Mouse (Mus musculus) hindbrain, postnatal 0 days (tissue): ENCODE results near the gene Naa10. TPM values are rescaled to one million over a fixed set of nuclear protein-coding genes. Genes with fewer than 3 reads are reported as not detected.

ENCODE experiments used
- ATAC-seq: fragments of 200-750 bp; cut with Nextera tagmentation; 2 replicates; pipeline ENCODE4 v1.8.0; 2017; ENCODE audit warnings: mild to moderate bottlenecking, moderate TSS enrichment, moderate library complexity
- DNase-seq: peaks from one replicate; pipeline ENCODE4 v3.0.0-alpha.2; 2015; ENCODE audit warnings: low spot score
- H3K27ac ChIP-seq: fragments of 300-500 bp; sonication (generic); 2 replicates; pipeline ENCODE4 v1.5.1; 2014; ENCODE audit warnings: mild to moderate bottlenecking
- H3K27me3 ChIP-seq: fragments of 300-500 bp; sonication (generic); 2 replicates; pipeline ENCODE4 v1.6.1; 2014; ENCODE audit warnings: low read length, mixed read lengths; ENCODE audit not compliant: insufficient read depth
- H3K36me3 ChIP-seq: fragments of 300-500 bp; sonication (generic); 2 replicates; pipeline ENCODE4 v1.6.1; 2014; ENCODE audit warnings: low read length, mixed read lengths; ENCODE audit not compliant: insufficient read depth
- H3K4me1 ChIP-seq: fragments of 300-500 bp; sonication (generic); 2 replicates; pipeline ENCODE4 v1.6.1; 2014; ENCODE audit warnings: antibody characterized with exemption, low read length, mixed read lengths; ENCODE audit not compliant: insufficient read depth
- H3K4me2 ChIP-seq: fragments of 300-500 bp; sonication (generic); 2 replicates; pipeline ENCODE4 v1.6.1; 2014; ENCODE audit warnings: low read depth, mild to moderate bottlenecking, low read length, moderate library complexity, mixed read lengths
- H3K4me3 ChIP-seq: fragments of 300-500 bp; sonication (generic); 2 replicates; pipeline ENCODE4 v1.5.1; 2014; ENCODE audit warnings: low read length
- H3K9ac ChIP-seq: fragments of 300-500 bp; sonication (generic); replicated peaks from 2 replicates; pipeline ENCODE4 v1.6.1; 2014; ENCODE audit warnings: mild to moderate bottlenecking, low read length, moderate library complexity, mixed read lengths
- H3K9me3 ChIP-seq: fragments of 300-500 bp; sonication (generic); 2 replicates; pipeline ENCODE4 v1.6.1; 2016; ENCODE audit warnings: low read length, mixed read lengths
- CTCF ChIP-seq: IDR thresholded peaks from 2 replicates; pipeline ENCODE4 v1.5.1; 2016; ENCODE audit warnings: antibody characterized with exemption, control low read depth, low read depth
- WGBS: fragments of 180-500 bp; shearing (Covaris S2); extraction: QIAGEN DNeasy Blood & Tissue Kit; methylation state at CpG from one replicate; pipeline ENCODE4 v1.1.7; 2014; 5-methylcytosine and 5-hydroxymethylcytosine counted together
- polyA plus RNA-seq: library from polyadenylated mRNA; unstranded; fragments of >200 nt; fragmentation: Nextera tagmentation; extraction: Ambion mirVana; gene quantifications from 2 replicates; pipeline ENCODE4 v1.2.1, GENCODE M21; 2015
- total RNA-seq: library from RNA; depleted of rRNA; stranded (reverse); fragments of >200 nt; gene quantifications from 2 replicates; pipeline ENCODE4 v1.2.3, GENCODE M21; 2014; rRNA removed

Naa10 gene
- total and polyA plus RNA-seq, 2 experiments from 2014 or later: 79.2 to 104 TPM

DNA sequence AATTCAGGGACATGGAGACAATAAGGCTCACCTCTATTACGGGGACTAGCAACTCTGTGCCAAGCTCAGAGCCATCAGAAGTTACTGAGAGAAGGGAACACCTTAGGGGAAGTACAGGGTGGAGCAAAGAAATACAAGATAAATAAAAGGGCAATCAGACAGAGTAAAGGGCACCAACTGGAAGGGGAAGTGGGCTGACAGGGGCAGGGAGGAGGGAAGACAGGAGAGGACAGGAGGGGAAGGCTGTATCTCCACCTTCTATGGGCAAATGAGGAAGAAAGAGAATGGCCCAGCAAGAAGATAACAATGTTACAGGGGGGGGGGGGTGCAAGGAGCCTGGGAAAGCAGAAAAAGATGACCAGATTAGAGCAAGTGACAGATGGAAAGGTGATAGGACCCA is 44.7 kb downstream of the Naa10 start:
- 55% methylated on average over 1 of the region's 1 CpGs for WGBS
- H3K27ac ChIP-seq: no peak overlapping the region
- no peaks in the 10 kb centered on the region for H3K27me3 ChIP-seq
- DNase-seq (no peak), ATAC-seq (no peak)
- H3K4me3 ChIP-seq: no peak overlapping the region
- H3K36me3 ChIP-seq: no peaks in the 10 kb centered on the region
- H3K4me1 ChIP-seq: no peaks in the 10 kb centered on the region
- no peak overlapping the region for H3K9ac ChIP-seq
- H3K9me3 ChIP-seq: no peaks in the 10 kb centered on the region
- TF ChIP-seq CTCF: no peak
- peak overlapping the region; percentile 33 for H3K4me2 ChIP-seq

DNA sequence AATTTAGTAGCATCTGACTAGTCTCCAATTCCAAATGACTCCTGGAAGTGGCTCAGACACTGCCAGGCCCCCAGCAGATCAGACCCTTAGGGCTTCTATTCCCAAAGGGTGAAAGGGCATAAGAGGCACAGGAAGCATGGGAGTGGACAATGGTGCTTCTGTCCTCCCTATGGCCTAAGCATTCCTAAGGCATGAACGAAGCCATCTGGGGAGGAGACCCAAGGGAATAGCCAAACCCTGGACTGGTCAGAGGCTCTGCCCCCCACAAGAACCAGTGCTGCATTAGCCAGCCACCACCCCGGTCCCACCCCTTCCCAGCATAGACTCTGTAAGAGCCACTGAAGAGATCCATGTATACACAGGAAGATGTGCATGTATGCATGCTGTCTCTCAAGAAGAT is 45.9 kb downstream of the Naa10 start:
- Histone ChIP-seq H3K4me3 (no peak overlapping the region), H3K27me3 (no peaks in the 10 kb centered on the region), H3K4me1 (no peaks in the 10 kb centered on the region), H3K36me3 (no peaks in the 10 kb centered on the region), H3K27ac (no peak overlapping the region), H3K9me3 (no peaks in the 10 kb centered on the region), H3K9ac (no peak overlapping the region), H3K4me2 (peak overlapping the region; percentile 33; the same call in 1 of the 2 replicates)
- no peak for TF ChIP-seq CTCF
- ATAC-seq: no peak
- 74% methylated on average over 2 of the region's 2 CpGs for WGBS
- no peak for DNase-seq

DNA sequence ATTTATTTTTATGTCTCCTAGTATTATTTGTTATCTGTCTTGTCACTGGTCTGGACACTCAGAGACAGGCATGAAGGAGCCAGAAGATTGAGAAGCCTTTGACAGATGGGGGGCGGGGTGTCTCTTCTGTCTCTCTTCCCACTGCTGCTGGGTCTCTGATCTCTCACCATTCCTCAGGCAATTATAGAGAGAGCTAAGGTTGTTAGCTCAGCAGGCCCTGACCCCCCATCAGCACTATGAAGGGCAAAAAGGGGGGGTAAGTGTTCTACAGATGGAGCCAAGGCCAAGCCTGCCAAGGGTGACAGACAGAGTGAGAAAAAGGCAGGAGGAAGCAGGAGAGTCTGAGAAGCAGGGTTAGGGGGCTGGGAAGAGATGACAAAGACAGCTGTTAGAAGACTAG is 49.8 kb downstream of the Naa10 start:
- Histone ChIP-seq H3K4me2 (no peak overlapping the region), H3K27me3 (no peaks in the 10 kb centered on the region), H3K4me1 (no peaks in the 10 kb centered on the region), H3K36me3 (no peaks in the 10 kb centered on the region), H3K9ac (no peak overlapping the region), H3K4me3 (no peak overlapping the region), H3K9me3 (no peaks in the 10 kb centered on the region), H3K27ac (no peak overlapping the region)
- TF ChIP-seq CTCF: no peak
- 60% methylated on average over 1 of the region's 1 CpGs for WGBS
- DNase-seq (no peak), ATAC-seq (no peak)

DNA sequence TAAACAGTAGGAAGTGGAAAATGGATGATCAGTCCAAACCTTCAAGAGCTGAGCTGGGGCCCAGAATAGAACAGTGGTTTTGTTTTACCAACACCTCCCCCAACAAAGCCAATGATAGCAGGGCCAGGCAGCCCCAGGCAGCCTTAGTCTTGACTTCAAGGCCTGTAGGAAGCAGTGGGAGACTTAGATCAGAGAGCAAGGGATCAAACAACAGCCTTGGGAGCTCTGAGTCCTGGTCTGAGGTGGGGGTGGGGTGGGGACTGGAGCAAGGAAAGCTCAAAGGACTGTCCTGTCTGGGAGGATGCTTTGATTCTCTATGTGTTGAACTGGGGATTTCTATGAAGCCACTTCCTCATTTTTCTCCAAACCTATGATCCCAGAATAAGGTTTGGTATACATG is 50.3 kb downstream of the Naa10 start:
- Histone ChIP-seq H3K4me1 (no peaks in the 10 kb centered on the region), H3K27me3 (no peaks in the 10 kb centered on the region), H3K27ac (no peak overlapping the region), H3K4me3 (no peak overlapping the region), H3K36me3 (no peaks in the 10 kb centered on the region), H3K9ac (no peak overlapping the region), H3K9me3 (no peaks in the 10 kb centered on the region), H3K4me2 (no peak overlapping the region)
- no peak for TF ChIP-seq CTCF
- no peak for ATAC-seq
- no peak for DNase-seq

DNA sequence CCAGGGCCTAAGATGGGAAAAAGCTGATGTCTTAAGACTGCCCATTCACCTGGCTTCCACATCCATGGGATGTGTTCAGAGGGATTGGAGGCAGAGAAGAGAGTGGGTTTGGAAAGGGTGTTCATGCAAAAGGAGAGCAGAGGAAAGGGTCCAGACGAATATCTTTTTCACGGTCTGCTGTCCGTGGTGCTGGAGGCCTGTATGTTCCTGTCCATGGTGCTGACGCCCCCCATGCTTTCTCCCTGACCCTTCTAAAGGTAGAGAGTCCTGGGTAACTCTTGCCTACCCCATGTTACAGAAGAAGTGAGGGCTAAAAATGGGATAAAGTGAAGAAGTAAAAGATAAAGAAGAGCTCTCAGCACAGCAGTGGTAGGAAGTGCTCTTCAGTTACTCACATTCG is 52.4 kb downstream of the Naa10 start:
- no peak for TF ChIP-seq CTCF
- H3K4me3 ChIP-seq: no peak overlapping the region

DNA sequence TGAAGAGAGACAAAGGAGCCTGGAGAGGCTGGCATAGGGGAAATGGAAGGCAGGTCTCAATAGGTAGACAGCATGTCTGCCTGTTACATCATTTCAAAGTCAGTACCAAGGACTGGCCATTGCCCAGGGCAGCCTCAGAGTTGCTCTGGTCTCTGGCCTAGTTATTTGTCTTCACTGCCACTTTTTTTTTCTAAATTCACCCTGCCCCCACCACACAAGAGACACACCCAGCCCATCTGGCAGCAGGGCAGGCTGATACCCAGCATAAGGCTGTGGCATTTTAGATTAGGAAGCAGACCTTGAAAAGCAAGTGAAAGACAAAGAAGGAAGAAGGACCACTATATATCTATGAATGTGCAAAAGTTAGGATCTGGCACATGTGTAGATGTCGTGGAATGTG is 53.9 kb downstream of the Naa10 start:
- WGBS: 72% methylated on average over 1 of the region's 1 CpGs
- DNase-seq (no peak), ATAC-seq (no peak)
- no peak for TF ChIP-seq CTCF
- no peak overlapping the region for H3K9ac ChIP-seq
- no peak overlapping the region for H3K4me2 ChIP-seq
- no peaks in the 10 kb centered on the region for H3K27me3 ChIP-seq
- H3K27ac ChIP-seq: no peak overlapping the region
- H3K4me1 ChIP-seq: no peaks in the 10 kb centered on the region
- no peak overlapping the region for H3K4me3 ChIP-seq
- H3K9me3 ChIP-seq: no peaks in the 10 kb centered on the region
- no peaks in the 10 kb centered on the region for H3K36me3 ChIP-seq

More for the DNA sequence above, 52.4 kb downstream of the Naa10 start:
- H3K36me3 ChIP-seq: no peaks in the 10 kb centered on the region
- H3K9ac ChIP-seq: no peak overlapping the region
- no peak overlapping the region for H3K27ac ChIP-seq
- no peaks in the 10 kb centered on the region for H3K4me1 ChIP-seq
- H3K27me3 ChIP-seq: no peaks in the 10 kb centered on the region
- DNase-seq (no peak), ATAC-seq (no peak)
- 17% methylated on average over 5 of the region's 5 CpGs for WGBS
- H3K4me2 ChIP-seq: no peak overlapping the region
- no peaks in the 10 kb centered on the region for H3K9me3 ChIP-seq

DNA sequence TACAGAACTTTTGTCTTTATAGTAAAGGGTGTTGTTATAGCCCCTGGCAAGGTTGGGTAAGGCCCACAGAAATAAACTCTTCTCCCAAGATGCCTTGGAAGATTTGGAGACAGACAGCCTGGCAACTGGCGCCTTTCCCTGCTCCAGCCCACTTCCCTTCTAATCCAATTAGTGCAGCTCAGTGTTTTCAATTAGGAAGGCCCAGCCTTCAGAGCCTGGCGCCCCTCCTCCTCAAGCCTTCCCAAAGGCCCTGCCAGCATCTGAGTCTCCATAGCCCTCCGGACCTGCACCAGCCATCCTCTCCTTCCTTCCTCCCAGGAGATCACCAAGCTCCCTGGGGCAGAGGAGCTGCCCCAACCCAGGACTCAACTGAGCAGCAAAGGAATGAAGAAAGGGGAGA is 54.5 kb downstream of the Naa10 start:
- WGBS: 34% methylated on average over 3 of the region's 3 CpGs
- H3K9me3 ChIP-seq: no peaks in the 10 kb centered on the region
- DNase-seq: peak; percentile 57
- no peaks in the 10 kb centered on the region for H3K36me3 ChIP-seq
- no peak overlapping the region for H3K27ac ChIP-seq
- no peak overlapping the region for H3K9ac ChIP-seq
- no peak overlapping the region for H3K4me2 ChIP-seq
- ATAC-seq: peak; percentile 48
- TF ChIP-seq CTCF: no peak
- no peaks in the 10 kb centered on the region for H3K4me1 ChIP-seq
- H3K27me3 ChIP-seq: no peaks in the 10 kb centered on the region
- no peak overlapping the region for H3K4me3 ChIP-seq

Other genes with a start within 250 kb of the Naa10 start
- 60.6 and 61.1 TPM in 2 replicates for gene Slc6a8, start 248.8 kb downstream of the Naa10 start, total RNA-seq
- gene Slc6a8, start 248.8 kb downstream of the Naa10 start, polyA plus RNA-seq: 7.6 and 8.2 TPM in 2 replicates
- 50.1 and 50.6 TPM in 2 replicates for gene Bcap31, start 205.8 kb downstream of the Naa10 start, total RNA-seq
- gene Bcap31, start 205.8 kb downstream of the Naa10 start, polyA plus RNA-seq: 150 and 157 TPM in 2 replicates
- 16.6 and 18.0 TPM in 2 replicates for gene Abcd1, start 205.3 kb downstream of the Naa10 start, total RNA-seq
- 8.4 and 8.5 TPM in 2 replicates for gene Abcd1, start 205.3 kb downstream of the Naa10 start, polyA plus RNA-seq
- gene Plxnb3, start 164.9 kb downstream of the Naa10 start, total RNA-seq: 7.4 and 13.6 TPM in 2 replicates
- gene Plxnb3, start 164.9 kb downstream of the Naa10 start, polyA plus RNA-seq: 1.8 and 2.0 TPM in 2 replicates
- 1.8 and 2.1 TPM in 2 replicates for gene Srpk3, start 147.5 kb downstream of the Naa10 start, total RNA-seq
- gene Srpk3, start 147.5 kb downstream of the Naa10 start, polyA plus RNA-seq: 2.7 and 2.9 TPM in 2 replicates
- gene Idh3g, start 135.0 kb downstream of the Naa10 start, total RNA-seq: 238 and 257 TPM in 2 replicates
- 244 and 248 TPM in 2 replicates for gene Idh3g, start 135.0 kb downstream of the Naa10 start, polyA plus RNA-seq
- gene Ssr4, start 134.9 kb downstream of the Naa10 start, total RNA-seq: 89.0 and 144 TPM in 2 replicates
- gene Ssr4, start 134.9 kb downstream of the Naa10 start, polyA plus RNA-seq: 196 and 199 TPM in 2 replicates
- 137 and 159 TPM in 2 replicates for gene Pdzd4, start 97.0 kb downstream of the Naa10 start, total RNA-seq
- 3.4 and 3.5 TPM in 2 replicates for gene Pdzd4, start 97.0 kb downstream of the Naa10 start, polyA plus RNA-seq
- not detected in 2 replicates for gene Avpr2, start 29.8 kb downstream of the Naa10 start, total RNA-seq
- not detected in 2 replicates for gene Avpr2, start 29.8 kb downstream of the Naa10 start, polyA plus RNA-seq
- 237 and 269 TPM in 2 replicates for gene L1cam, start 25.8 kb downstream of the Naa10 start, total RNA-seq
- gene L1cam, start 25.8 kb downstream of the Naa10 start, polyA plus RNA-seq: 57.4 and 73.8 TPM in 2 replicates
- 7.0 and 7.1 TPM in 2 replicates for gene Arhgap4, start 74 bp downstream of the Naa10 start, total RNA-seq
- gene Arhgap4, start 74 bp downstream of the Naa10 start, polyA plus RNA-seq: 1.6 and 1.7 TPM in 2 replicates
- gene Renbp, start 8.9 kb upstream of the Naa10 start, total RNA-seq: 5.5 and 6.3 TPM in 2 replicates
- 15.2 and 16.5 TPM in 2 replicates for gene Renbp, start 8.9 kb upstream of the Naa10 start, polyA plus RNA-seq
- 114 and 133 TPM in 2 replicates for gene Hcfc1, start 44.4 kb upstream of the Naa10 start, total RNA-seq
- 27.3 and 34.9 TPM in 2 replicates for gene Hcfc1, start 44.4 kb upstream of the Naa10 start, polyA plus RNA-seq
- 57.6 and 71.0 TPM in 2 replicates for gene Irak1, start 102.0 kb upstream of the Naa10 start, total RNA-seq
- gene Irak1, start 102.0 kb upstream of the Naa10 start, polyA plus RNA-seq: 38.7 and 39.2 TPM in 2 replicates
- not detected in 2 replicates for gene Opn1mw, start 205.5 kb upstream of the Naa10 start, total RNA-seq
- 0.14 TPM in 1 of 2 replicates, not detected in the other for gene Opn1mw, start 205.5 kb upstream of the Naa10 start, polyA plus RNA-seq
- 48.9 and 62.0 TPM in 2 replicates for gene Mecp2, start 213.4 kb upstream of the Naa10 start, total RNA-seq
- gene Mecp2, start 213.4 kb upstream of the Naa10 start, polyA plus RNA-seq: 12.2 and 12.5 TPM in 2 replicates
- gene Tex28, start 245.9 kb upstream of the Naa10 start, total RNA-seq: not detected in 2 replicates
- gene Tex28, start 245.9 kb upstream of the Naa10 start, polyA plus RNA-seq: not detected in 2 replicates